Mouse (Mus musculus): ENCODE measurements around the gene Clic4.

DNA sequence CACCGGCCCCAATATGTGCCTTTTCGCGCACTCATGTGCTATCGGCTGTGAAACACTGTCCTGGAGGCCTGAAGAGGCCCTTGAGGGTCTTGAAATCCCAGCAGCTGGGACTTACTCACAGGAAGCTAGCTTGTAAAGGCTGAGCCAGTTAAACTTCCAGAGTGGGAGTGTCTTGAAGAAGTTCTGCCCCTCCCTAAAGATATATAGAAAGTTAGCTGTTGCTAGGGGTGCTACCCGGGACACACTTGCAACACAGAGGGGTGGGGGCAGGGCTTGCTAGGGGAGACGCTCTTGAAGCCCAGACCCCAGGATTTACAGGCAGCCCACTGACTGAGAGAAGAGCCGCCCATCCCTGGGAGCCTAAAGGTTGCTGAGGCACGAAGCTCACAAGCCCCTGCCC is 12.8 kb upstream of the Clic4 start:
- no peak for TF ChIP-seq POLR2A (IDR thresholded peaks at IDR 0.05; ENCODE audit: borderline replicate concordance, control insufficient read depth, low read depth, low read length)
- no peak for TF ChIP-seq CTCF (IDR thresholded peaks at IDR 0.05; ENCODE audit: control insufficient read depth, insufficient read depth, low read length)
